Mouse (Mus musculus) bone marrow macrophage, adult 2 months (primary cell): ENCODE results near the gene Rps6kc1. TPM values are rescaled to one million over a fixed set of nuclear protein-coding genes. Genes with fewer than 3 reads are reported as not detected.
"Not testable (repeated sequence)": the region's sequence is repeated elsewhere in the genome, so short reads cannot be mapped to it uniquely, and the experiment has no call there.

ENCODE experiments used
- H3K27ac ChIP-seq: 2 replicates; pipeline ENCODE4 v1.5.1; 2012; ENCODE audit warnings: low read depth, low read length; ENCODE audit not compliant: insufficient read depth
- H3K4me1 ChIP-seq: 2 replicates; pipeline ENCODE4 v1.6.1; 2012; ENCODE audit warnings: low read length; ENCODE audit not compliant: control insufficient read depth, insufficient read depth
- H3K4me3 ChIP-seq: 2 replicates; pipeline ENCODE4 v1.5.1; 2012; ENCODE audit warnings: mild to moderate bottlenecking, low read length, moderate library complexity; ENCODE audit not compliant: insufficient read depth
- CTCF ChIP-seq: IDR thresholded peaks from 2 replicates; pipeline ENCODE4 v1.5.1; 2012; ENCODE audit warnings: low read depth, mild to moderate bottlenecking, low read length, moderate library complexity
- POLR2A ChIP-seq: IDR thresholded peaks from 2 replicates; pipeline ENCODE4 v1.6.1; 2012; ENCODE audit warnings: mild to moderate bottlenecking, low read depth, low read length, borderline replicate concordance
- polyA plus RNA-seq: library from polyadenylated mRNA; stranded (reverse); fragments of >200 nt; gene quantifications from 2 replicates; pipeline ENCODE4 v1.2.4, GENCODE M21; 2012; ENCODE audit not compliant: missing spikeins, insufficient read depth, insufficient read length

The Rps6kc1 gene
- polyA plus RNA-seq, 1 experiment: 16.6 TPM

DNA sequence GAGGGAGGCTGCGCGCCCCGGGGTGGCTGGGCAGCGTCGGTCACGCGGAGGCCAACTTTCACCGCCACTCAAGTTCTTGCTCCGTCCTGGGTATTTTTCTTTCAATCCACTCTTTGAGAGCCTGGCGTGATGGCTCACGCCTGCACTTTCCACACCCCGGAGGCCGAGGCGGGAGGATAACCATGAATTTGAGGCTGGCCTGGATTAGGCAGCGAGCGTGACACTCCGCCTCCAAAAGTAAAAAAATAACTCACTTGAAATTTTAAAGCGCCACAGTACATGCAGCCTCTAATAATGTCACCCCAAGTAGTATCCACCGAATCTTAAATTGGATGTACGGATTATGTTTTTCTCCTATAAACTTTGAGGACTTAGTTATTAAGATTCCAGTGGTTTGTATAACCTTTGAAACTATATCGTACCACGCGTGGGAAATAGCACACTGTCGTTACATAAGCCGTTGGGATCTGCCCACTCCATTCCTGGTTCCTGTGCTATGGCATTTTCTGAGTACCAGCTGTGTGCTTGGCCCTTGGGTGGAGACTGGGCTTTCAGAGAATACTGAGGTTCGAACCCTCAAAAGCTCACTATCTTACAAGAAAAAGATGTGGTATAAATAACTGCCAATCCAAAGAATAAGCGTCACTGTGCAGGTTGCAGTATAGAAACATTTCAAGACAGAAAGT lies 17.6 kb upstream of the Rps6kc1 start:
- H3K27ac ChIP-seq: peak overlapping the region; percentile 86
- peaks cover 8% of the 10 kb centered on the region for H3K4me1 ChIP-seq
- peak overlapping the region; percentile 73 for H3K4me3 ChIP-seq
- TF ChIP-seq POLR2A: no peak
- TF ChIP-seq CTCF: no peak

DNA sequence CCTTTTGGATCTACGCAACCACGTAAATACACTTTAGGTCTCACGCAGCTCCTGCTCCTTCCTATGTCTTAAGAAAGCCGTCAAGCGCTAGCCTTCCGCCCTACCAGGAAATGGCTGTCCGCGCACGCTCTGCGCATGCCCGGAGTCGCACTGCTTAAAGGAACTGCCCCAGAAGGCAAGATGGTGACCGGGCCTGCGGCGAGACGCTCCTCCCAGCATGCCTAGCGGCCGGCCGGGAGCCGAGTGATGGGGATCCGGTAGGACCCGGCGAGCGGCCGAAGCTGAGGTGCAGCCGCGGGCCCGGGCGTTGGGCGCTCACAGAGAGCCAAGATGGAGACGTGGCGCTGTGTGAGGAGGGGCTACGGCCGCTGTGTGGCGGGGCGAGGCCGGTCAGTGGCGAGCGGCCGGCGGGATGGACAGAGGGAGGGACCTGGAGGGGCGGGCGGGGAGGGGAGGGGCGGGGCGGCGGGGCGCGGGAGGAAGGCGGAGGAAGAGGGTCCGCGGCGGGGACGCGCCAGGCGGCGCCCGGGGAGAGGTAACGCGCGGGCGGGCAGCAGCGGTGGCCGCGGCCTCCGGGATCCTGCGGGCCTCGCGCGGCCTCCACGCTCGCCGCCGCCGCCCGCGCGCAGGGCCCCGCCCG lies 16.9 kb upstream of the Rps6kc1 start:
- Histone ChIP-seq H3K4me3 (peak overlapping the region; percentile 73), H3K27ac (peak overlapping the region; percentile 86), H3K4me1 (peaks cover 8% of the 10 kb centered on the region)
- no peak for TF ChIP-seq CTCF
- no peak for TF ChIP-seq POLR2A

DNA sequence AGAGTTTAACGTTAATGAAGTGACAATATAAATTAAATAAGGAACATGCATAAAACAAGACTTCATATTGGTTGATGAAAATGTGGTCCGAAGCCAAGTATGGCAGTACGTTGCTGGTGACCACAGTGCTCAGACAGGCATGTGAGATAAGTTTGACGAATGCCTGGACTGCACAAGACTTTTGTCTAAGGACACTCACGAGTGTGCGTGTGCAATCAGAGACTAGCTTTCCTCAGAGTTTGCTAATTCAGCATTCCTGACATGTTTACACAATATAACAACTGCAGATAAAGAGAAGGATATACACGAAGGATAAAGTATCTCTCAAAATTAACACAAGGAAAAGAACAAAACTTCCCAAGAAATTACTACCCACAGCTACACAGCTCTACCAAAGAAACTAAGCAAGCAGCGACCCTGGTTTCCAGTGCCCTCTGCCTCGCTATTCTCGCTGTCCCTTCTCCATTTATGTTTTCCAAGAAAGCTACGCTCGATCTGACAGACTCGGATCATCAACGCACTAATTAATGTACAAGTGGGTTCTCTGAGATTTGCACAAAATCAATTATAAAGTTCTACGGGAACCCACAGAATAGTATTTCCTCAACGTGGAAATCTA lies 16.3 kb upstream of the Rps6kc1 start:
- peak overlapping the region; percentile 85 for H3K27ac ChIP-seq
- peaks cover 8% of the 10 kb centered on the region for H3K4me1 ChIP-seq
- H3K4me3 ChIP-seq: peak overlapping the region; percentile 73
- no peak for TF ChIP-seq CTCF
- no peak for TF ChIP-seq POLR2A

DNA sequence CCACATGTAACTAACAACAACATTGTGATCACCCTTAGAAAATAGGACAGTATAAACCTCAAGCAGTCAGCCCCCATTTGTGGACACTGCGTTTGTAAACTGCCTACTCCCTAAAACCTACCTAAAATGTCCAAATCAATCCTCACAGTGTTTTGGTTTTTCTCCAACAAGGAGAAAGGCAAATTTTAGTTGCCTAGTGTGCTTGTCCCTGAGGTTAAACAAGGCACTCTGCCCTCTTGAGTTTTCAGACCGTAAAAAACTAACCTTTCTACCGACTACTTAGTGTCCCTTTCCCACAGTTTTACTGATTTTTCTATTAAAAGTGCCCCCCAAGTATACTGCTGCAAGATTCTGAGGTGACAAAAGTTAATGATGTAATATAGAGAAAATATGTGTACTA lies 15.7 kb upstream of the Rps6kc1 start:
- no peak overlapping the region for H3K27ac ChIP-seq
- no peak overlapping the region for H3K4me3 ChIP-seq
- peaks cover 8% of the 10 kb centered on the region for H3K4me1 ChIP-seq
- TF ChIP-seq POLR2A: no peak
- no peak for TF ChIP-seq CTCF

DNA sequence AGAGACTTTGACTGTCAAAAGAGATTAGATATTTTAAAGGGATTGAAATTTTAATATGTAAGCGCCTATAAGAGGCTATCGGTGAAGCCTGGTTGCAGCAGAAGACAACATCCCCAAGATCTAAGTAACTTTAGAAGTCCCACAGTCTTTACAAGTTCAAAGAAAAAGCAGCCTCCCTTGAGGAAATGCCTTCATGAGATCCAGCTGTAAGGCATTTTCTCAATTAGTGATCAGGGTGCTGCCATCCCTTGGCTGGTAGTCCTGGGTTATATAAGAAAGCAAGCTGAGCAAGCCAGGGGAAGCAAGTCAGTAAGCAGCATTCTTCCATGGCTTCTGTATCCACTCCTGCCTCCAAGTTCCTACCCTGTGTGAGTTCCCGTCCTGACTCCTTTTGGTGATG lies 13.2 kb upstream of the Rps6kc1 start, which contains the start of gene Angel2:
TSS of gene Angel2 (plus strand) at position 301 of the 400 bp plus-strand sequence.
- not testable (repeated sequence) for H3K4me3 ChIP-seq, H3K27ac ChIP-seq
- H3K4me1 ChIP-seq: peaks cover 11% of the 10 kb centered on the region

DNA sequence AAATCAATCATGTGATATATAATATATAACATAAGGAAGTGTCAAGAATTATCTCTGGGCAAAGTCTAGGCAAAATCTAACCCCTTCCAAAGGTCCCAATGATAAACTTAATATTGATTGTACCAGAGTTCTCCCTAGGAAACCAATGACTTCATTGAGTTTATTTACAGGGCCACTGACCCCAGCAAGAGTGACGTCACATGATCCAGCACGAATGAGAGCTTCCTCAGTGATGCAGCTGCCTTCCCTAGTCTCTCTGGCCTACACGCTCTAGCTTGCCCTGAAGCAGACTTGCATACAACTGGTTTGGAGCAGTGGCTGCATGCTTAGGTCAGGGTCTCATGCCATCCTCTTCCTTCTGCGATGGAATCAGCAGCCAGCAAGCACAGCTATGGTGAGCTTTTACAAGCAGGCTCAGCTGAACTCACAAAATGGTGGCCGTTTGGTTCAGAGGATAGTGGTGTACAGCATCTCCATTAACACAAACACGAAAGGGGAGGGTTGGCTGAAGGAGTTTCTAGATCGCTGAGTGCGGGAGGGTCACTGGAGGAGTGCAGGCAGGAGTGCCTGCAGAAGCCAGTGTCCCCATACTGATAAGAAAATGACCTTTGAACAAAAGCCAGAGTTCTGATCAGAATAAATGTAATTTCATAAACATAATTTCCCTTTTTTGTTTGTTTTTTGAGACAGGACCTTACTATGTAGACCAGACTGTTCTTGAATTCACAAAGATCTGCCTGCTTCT lies 8.3 kb upstream of the Rps6kc1 start:
- H3K27ac ChIP-seq: no peak overlapping the region
- H3K4me1 ChIP-seq: peaks cover 12% of the 10 kb centered on the region
- H3K4me3 ChIP-seq: no peak overlapping the region
- TF ChIP-seq POLR2A: no peak

DNA sequence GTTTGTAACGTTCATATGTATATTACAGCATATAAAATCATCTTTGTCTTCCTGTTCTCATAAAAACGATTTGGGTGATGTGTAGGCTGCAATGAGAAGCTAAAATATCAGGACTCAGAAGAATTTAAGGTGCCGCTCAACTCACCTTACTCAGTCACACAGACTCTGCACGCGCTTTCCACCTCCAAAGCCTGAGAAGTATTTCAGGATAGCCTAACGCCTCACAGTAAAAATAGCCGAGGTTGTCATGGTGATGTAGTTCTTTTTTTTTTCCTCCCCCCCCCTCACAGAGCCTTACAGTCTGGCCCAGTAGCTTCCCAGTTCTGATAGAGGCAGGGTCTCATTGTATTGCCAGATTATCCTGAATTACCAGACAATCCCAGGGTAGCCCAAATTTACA lies 7.4 kb upstream of the Rps6kc1 start:
- no peak for TF ChIP-seq CTCF
- no peak for TF ChIP-seq POLR2A
- no peak overlapping the region for H3K4me3 ChIP-seq
- H3K27ac ChIP-seq: no peak overlapping the region
- H3K4me1 ChIP-seq: peaks cover 12% of the 10 kb centered on the region

DNA sequence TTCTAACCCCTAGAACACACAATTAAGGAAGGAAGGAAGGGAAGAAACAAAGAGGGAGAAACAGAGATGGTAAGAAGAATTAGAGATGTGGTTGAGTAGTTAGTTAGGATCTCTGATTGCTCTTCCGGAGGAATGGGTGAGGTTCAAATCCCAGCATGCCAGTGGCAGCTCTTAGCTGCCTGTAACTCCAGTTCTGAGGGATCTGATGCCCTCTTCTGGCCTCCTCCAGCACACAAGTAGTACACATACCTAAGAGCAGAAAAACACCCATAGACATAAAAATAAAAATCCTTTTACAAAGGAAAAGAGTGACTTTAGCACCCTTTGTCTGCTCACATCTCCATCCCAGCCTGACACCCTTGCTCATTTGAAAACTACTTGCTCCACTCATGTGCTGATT lies 1.1 kb upstream of the Rps6kc1 start:
- peaks cover 18% of the 10 kb centered on the region for H3K4me1 ChIP-seq
- TF ChIP-seq CTCF (no peak), POLR2A (no peak)
- no peak overlapping the region for H3K4me3 ChIP-seq
- no peak overlapping the region for H3K27ac ChIP-seq

DNA sequence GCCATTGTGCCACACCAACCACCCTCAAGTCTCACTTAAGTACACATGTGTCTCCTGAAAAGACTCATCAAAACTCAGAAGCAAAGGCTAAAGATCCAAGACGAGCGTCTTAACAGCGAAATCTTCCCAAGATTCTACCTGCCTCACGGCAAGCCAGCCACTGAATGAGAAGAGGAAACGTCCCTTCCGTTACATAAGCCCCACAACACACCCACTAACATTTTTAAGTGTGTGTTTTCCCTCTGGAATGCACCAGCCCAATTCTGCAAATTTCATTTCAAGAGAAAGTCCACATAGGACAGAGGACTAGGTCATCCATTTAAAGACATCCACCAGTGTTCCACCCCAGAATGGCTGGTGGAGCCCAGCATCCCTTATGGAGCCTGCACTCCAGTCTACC lies 734 bp downstream of the Rps6kc1 start:
- Histone ChIP-seq H3K4me1 (peaks cover 18% of the 10 kb centered on the region), H3K27ac (no peak overlapping the region), H3K4me3 (peak overlapping the region; percentile 84)
- no peak for TF ChIP-seq POLR2A
- no peak for TF ChIP-seq CTCF

DNA sequence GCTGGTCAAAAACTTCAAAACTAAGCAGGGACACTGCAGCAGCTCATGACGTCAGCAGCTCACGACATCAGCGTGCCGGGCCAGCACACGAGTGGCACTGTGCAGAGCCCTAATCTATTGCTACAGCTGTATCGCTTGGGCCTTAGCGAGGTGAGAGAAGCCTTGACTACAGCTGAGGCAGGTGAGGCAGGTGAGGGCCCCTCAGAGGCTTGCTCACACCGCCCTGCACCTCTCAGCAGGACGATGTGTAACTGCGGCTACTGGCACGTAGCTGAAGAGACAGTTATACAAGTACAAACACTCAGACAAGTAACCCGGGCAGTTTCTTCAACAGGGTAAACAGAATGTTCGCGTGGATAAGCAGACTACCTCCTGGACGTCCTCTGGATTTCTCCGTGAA lies 6.9 kb downstream of the Rps6kc1 start:
- no peak overlapping the region for H3K4me3 ChIP-seq
- H3K27ac ChIP-seq: no peak overlapping the region
- TF ChIP-seq CTCF: no peak
- TF ChIP-seq POLR2A: no peak
- peaks cover 16% of the 10 kb centered on the region for H3K4me1 ChIP-seq
